Mouse (Mus musculus) mammary gland, adult 2 months (tissue): ENCODE data around the gene Cldn5. TPM values are rescaled to one million over a fixed set of nuclear protein-coding genes. Genes with fewer than 3 reads are reported as not detected.

Experiments used
- polyA plus RNA-seq: library from polyadenylated mRNA; depleted of rRNA; stranded (reverse); fragments of >200 nt; gene quantifications from 2 replicates; pipeline ENCODE4 v1.2.3, GENCODE M21; 2012; ENCODE audit warnings: low replicate concordance; rRNA removed

Gene Cldn5
- polyA plus RNA-seq: 67.5 and 135 TPM in 2 replicates

GRCm38 (mm10) chr16:18776556-18777100, at the start of gene Cldn5:
Gene Cldn5 (plus strand): TSS chr16:18776847.

GRCm38 (mm10) chr16:18811468-18812384, 35.1 kb downstream of the Cldn5 start, which contains the start of the genes Ufd1 and Cdc45:
Gene Ufd1 (plus strand): TSS chr16:18811779.
Gene Cdc45 (minus strand): TSS chr16:18811987.

Other genes starting within 250 kb of the Cldn5 start
- gene Tbx1, start 186.2 kb upstream of the Cldn5 start, polyA plus RNA-seq: 3.7 and 21.5 TPM in 2 replicates
- gene Gp1bb, start 154.4 kb upstream of the Cldn5 start, polyA plus RNA-seq: 0.80 and 8.0 TPM in 2 replicates
- 10.5 and 12.7 TPM in 2 replicates for gene Gm49601, start 150.4 kb upstream of the Cldn5 start, polyA plus RNA-seq
- 15.8 and 16.6 TPM in 2 replicates for gene Sept5, start 146.9 kb upstream of the Cldn5 start, polyA plus RNA-seq
- 24.2 and 41.9 TPM in 2 replicates for gene Ufd1, start 34.9 kb downstream of the Cldn5 start, polyA plus RNA-seq
- gene Cdc45, start 35.1 kb downstream of the Cldn5 start, polyA plus RNA-seq: 6.8 and 9.5 TPM in 2 replicates
- gene 2510002D24Rik, start 59.7 kb downstream of the Cldn5 start, polyA plus RNA-seq: 53.5 and 66.9 TPM in 2 replicates
- gene Gm28539, start 59.7 kb downstream of the Cldn5 start, polyA plus RNA-seq: 3.7 TPM in 1 of 2 replicates, not detected in the other
- gene Mrpl40, start 100.0 kb downstream of the Cldn5 start, polyA plus RNA-seq: 9.0 and 12.6 TPM in 2 replicates
- 50.6 and 52.7 TPM in 2 replicates for gene Hira, start 100.2 kb downstream of the Cldn5 start, polyA plus RNA-seq